Mouse (Mus musculus): ENCODE data around the gene Nmrk2.

DNA sequence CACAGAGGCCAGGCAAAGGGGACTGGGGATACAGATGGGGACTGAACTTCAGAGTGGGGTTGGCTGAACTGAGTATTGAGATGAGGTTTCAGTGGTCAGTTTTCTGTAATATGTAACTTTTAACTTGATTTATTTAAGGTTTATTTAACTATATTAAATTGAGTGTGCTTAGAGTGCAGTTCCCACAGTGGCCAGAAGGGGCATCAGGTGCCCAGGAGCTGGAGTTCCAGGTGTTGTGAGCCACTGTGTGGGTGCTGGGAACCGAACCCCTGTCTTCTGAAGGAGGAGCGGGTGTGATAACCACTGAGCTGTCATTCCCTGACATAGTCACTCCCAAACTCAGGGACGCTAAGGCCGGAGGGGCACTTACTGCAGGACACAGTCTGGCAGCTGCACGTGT, 8.3 kb upstream of the Nmrk2 start:
- no peak for TF ChIP-seq POLR2A (IDR thresholded peaks at IDR 0.05; ENCODE audit: low read depth, low read length)
- no peak for TF ChIP-seq CTCF (IDR thresholded peaks at IDR 0.05; ENCODE audit: borderline replicate concordance, insufficient read depth, low read length)

Data from embryonic fibroblast, embryonic 13.5 days (primary cell).